Mouse (Mus musculus): ENCODE measurements around the gene Epha4.

DNA sequence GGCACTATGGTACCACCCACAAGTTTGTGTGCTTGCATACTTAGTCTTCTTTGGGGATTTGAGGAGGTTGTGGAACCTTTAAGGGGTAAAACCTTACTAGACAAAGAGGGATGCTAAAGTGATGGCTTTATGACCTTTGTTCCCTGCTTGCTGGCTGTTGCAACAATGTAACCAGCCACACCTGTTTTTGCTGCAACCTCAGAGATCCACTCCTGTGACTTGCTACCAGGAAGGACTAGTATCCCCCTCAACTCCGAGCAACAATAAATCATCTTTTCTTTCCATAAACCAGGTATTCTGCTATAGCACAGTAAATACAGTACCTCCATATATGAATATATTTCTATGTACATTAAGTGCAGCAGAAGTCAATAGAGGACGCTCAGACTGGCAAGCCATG lies 82.4 kb downstream of the Epha4 start:
- no peak for TF ChIP-seq CTCF (conservative IDR thresholded peaks at IDR 0.05; ENCODE audit: insufficient read depth, insufficient read length, low read depth, low read length)
- no peak for TF ChIP-seq POLR2A (IDR thresholded peaks at IDR 0.05; ENCODE audit: low read depth, low read length)
